Mouse (Mus musculus) stomach, embryonic 16.5 days (tissue): Measurements from ENCODE around the gene Egfl7. TPM values are rescaled to one million over a fixed set of nuclear protein-coding genes. Genes with fewer than 3 reads are reported as not detected.

Experiments used
- ATAC-seq: fragments of 200-750 bp; cut with Nextera tagmentation; 2 replicates; pipeline ENCODE4 v1.8.0; 2017; ENCODE audit warnings: moderate number of reproducible peaks, moderate TSS enrichment; ENCODE audit not compliant: insufficient read depth, low FRiP score
- H3K27ac ChIP-seq: fragments of 300-500 bp; sonication (generic); 2 replicates; pipeline ENCODE4 v1.5.1; 2014; ENCODE audit warnings: low read length
- H3K27me3 ChIP-seq: fragments of 300-500 bp; sonication (generic); 2 replicates; pipeline ENCODE4 v1.6.1; 2014; ENCODE audit warnings: low read length, control low read depth, mixed read lengths; ENCODE audit not compliant: control insufficient read depth, insufficient read depth
- H3K36me3 ChIP-seq: fragments of 300-500 bp; sonication (generic); 2 replicates; pipeline ENCODE4 v1.6.1; 2014; ENCODE audit warnings: low read length; ENCODE audit not compliant: control insufficient read depth, insufficient read depth
- H3K4me1 ChIP-seq: fragments of 300-500 bp; sonication (generic); 2 replicates; pipeline ENCODE4 v1.6.1; 2014; ENCODE audit warnings: low read length, control low read depth, mixed read lengths; ENCODE audit not compliant: control insufficient read depth, insufficient read depth
- H3K4me2 ChIP-seq: fragments of 300-500 bp; sonication (generic); 2 replicates; pipeline ENCODE4 v1.6.1; 2014; ENCODE audit warnings: low read depth, low read length, mixed read lengths
- H3K4me3 ChIP-seq: fragments of 300-500 bp; sonication (generic); replicated peaks from 2 replicates; pipeline ENCODE4 v1.5.1; 2014; ENCODE audit warnings: mild to moderate bottlenecking, low read length
- H3K9ac ChIP-seq: fragments of 300-500 bp; sonication (generic); 2 replicates; pipeline ENCODE4 v1.6.1; 2014; ENCODE audit warnings: low read length
- H3K9me3 ChIP-seq: fragments of 300-500 bp; sonication (generic); replicated peaks from 2 replicates; pipeline ENCODE4 v1.6.1; 2016; ENCODE audit warnings: low read length, control low read depth; ENCODE audit not compliant: control insufficient read depth
- WGBS: fragments of 180-500 bp; shearing (Covaris S2); extraction: QIAGEN DNeasy Blood & Tissue Kit; methylation state at CpG from one replicate; pipeline ENCODE4 v1.1.7; 2014; 5-methylcytosine and 5-hydroxymethylcytosine counted together
- microRNA counts: library from miRNA; unstranded; fragments of <30 nt; microRNA quantifications from one replicate; lab custom pipeline; 2016
- microRNA-seq: library from miRNA; unstranded; fragments of <30 nt; microRNA quantifications from one replicate; pipeline ENCODE4, GENCODE M21; 2016
- polyA plus RNA-seq: library from polyadenylated mRNA; unstranded; fragments of >200 nt; fragmentation: Nextera tagmentation; extraction: Ambion mirVana; gene quantifications from 2 replicates; pipeline ENCODE4 v1.2.1, GENCODE M21; 2015

Gene Egfl7
- polyA plus RNA-seq, 1 experiment from 2014 or later = 116 TPM

DNA sequence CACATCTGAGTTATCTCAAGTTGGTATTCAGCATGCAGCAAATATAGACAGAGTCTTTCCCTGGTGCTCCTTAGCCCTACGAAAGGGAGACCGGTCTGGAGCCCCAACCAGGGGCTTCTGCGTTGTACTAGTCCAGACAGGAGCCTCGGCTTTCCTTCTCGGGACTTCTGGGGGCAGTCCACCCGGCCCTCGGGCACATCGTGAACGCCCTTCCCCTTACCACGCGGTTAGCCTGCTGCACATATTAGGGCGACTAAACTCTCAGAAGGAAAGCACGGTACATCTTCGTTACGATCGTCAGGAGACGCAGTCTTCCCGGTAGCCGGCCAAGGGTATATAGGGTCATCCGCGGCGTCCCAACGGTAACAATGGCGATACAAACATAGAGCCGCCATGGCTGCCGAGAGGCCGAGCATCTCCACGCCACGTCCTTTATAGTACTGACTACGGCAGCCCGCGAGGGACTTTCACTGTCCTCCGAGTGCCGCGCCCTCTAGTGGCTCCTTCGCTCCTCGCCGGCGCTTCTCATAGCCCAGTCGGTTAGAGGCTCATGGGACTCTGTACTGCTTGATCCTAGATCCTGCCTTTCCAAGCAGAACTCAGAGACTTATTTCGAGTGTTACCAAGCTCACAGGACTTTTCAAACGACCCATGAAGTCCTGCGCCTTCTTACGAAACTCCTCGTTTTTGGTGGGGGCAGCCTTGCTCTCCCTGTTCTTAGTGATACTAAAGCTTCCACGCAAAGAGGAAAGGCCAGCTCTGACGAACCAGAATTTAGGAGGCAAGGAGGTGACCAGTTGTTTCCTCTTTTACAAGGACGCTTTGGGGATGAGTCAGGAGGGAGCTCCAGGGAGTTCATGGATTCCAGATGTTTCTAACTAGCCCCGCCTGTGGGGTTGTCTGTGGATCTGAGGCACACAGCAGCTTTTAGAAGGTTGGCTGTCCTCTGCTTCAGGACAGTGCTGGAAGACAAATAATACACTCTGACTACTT, 60.3 kb downstream of the Egfl7 start:
- H3K4me2 ChIP-seq = peak overlapping the region; percentile 84
- peak; percentile 83 for ATAC-seq
- peaks cover 23% of the 10 kb centered on the region for H3K4me1 ChIP-seq
- peak overlapping the region; percentile 87 for H3K4me3 ChIP-seq
- peaks cover 13% of the 10 kb centered on the region for H3K36me3 ChIP-seq
- H3K27ac ChIP-seq = peak overlapping the region; percentile 92
- H3K9ac ChIP-seq = peak overlapping the region; percentile 99
- no peaks in the 10 kb centered on the region for H3K9me3 ChIP-seq
- WGBS = 4% methylated on average over 49 of the region's 49 CpGs
- no peaks in the 10 kb centered on the region for H3K27me3 ChIP-seq

- Histone ChIP-seq H3K4me2 (no peak overlapping the region), H3K4me1 (peaks cover 23% of the 10 kb centered on the region), H3K27ac (peak overlapping the region; percentile 92; the same call in 1 of the 2 replicates), H3K9ac (no peak overlapping the region), H3K4me3 (no peak overlapping the region), H3K9me3 (no peaks in the 10 kb centered on the region), H3K36me3 (peaks cover 5% of the 10 kb centered on the region; the same call in 1 of the 2 replicates), H3K27me3 (no peaks in the 10 kb centered on the region)
- WGBS = 67% methylated on average over 7 of the region's 7 CpGs
- ATAC-seq = no peak
These were observed 61.3 kb downstream of the Egfl7 start for GRCm38 (mm10) chr2:26641006-26641647.

MicroRNAs encoded within 50 kb of the gene (microRNA counts, 519-probe panel; counts per million panel counts)
- microRNA mmu-miR-126-3p (lab: Ali Mortazavi, UCI) (4,003 counts per million, percentile 92 among the panel's probes with 10 or more counts), microRNA mmu-miR-126-5p (lab: Ali Mortazavi, UCI) (3,137 counts per million, percentile 72 among the panel's probes with 10 or more counts)

Small RNA genes lying within 50 kb of the gene (microRNA-seq; reads per million reads assigned to microRNA genes)
- gene Mir126a (0.99 reads per million), gene Mir126b (not detected)

Other genes starting within 250 kb of the Egfl7 start
- gene Dnlz, start 227.9 kb upstream of the Egfl7 start, polyA plus RNA-seq = 20.5 and 23.8 TPM in 2 replicates
- 1.1 and 1.5 TPM in 2 replicates for gene Card9, start 219.1 kb upstream of the Egfl7 start, polyA plus RNA-seq
- gene Snapc4, start 199.4 kb upstream of the Egfl7 start, polyA plus RNA-seq = 25.8 and 26.1 TPM in 2 replicates
- 98.7 and 105 TPM in 2 replicates for gene Entr1, start 190.7 kb upstream of the Egfl7 start, polyA plus RNA-seq
- gene Pmpca, start 190.7 kb upstream of the Egfl7 start, polyA plus RNA-seq = 97.0 and 104 TPM in 2 replicates
- 15.2 and 15.9 TPM in 2 replicates for gene Inpp5e, start 170.8 kb upstream of the Egfl7 start, polyA plus RNA-seq
- 28.2 and 31.5 TPM in 2 replicates for gene Sec16a, start 134.8 kb upstream of the Egfl7 start, polyA plus RNA-seq
- gene Notch1, start 63.4 kb upstream of the Egfl7 start, polyA plus RNA-seq = 14.1 and 15.4 TPM in 2 replicates
- not detected in 2 replicates for gene Gm20532, start 6.6 kb downstream of the Egfl7 start, polyA plus RNA-seq
- 66.8 and 72.1 TPM in 2 replicates for gene Agpat2, start 24.4 kb downstream of the Egfl7 start, polyA plus RNA-seq
- 23.2 and 27.3 TPM in 2 replicates for gene Fam69b, start 48.4 kb downstream of the Egfl7 start, polyA plus RNA-seq
- gene Lcn4, start 91.3 kb downstream of the Egfl7 start, polyA plus RNA-seq = not detected in 2 replicates